Mouse (Mus musculus): Measurements from ENCODE around the gene Bbs9.

Gene Bbs9

DNA sequence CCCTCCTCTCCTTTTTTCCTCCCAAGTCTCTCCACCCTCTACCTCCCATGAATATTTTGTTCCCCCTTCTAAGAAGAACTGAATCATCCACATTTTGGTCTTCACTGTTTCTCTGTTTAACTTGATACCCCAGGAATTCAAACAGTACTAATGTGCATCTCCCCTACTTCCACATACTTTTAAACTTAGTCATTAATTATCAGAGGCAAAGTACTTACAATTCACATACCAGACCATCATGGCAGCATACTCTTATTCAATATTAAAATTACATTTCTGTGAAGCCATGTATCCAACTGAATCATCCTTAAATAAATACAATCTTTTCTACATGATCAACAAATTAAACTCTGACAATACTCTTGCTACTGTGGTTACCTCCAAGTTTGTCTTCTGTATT, 460.1 kb downstream of the Bbs9 start:
- no peak for DNase-seq
